Mouse (Mus musculus) CH12.LX (cell line): ENCODE data around the gene Cfap58. TPM values are rescaled to one million over a fixed set of nuclear protein-coding genes. Genes with fewer than 3 reads are reported as not detected.

Source experiments
- DNase-seq: peaks from one replicate; pipeline ENCODE4 v3.0.0-alpha.2; 2013; ENCODE audit errors: extremely low read depth
- H3K27ac ChIP-seq: 2 replicates; pipeline ENCODE4 v1.5.1; 2012; ENCODE audit warnings: low read depth, mild to moderate bottlenecking, control low read depth, moderate library complexity; ENCODE audit not compliant: insufficient read depth
- H3K27me3 ChIP-seq: replicated peaks from 2 replicates; pipeline ENCODE3; 2012; ENCODE audit warnings: inconsistent platforms
- H3K36me3 ChIP-seq, 2 experiments: replicated peaks in 1 of 2; 2 replicates each; pipeline versions ENCODE3 to v1.6.1; 2012; ENCODE audit warnings: inconsistent platforms in 1 of 2, low read length in 1 of 2, mild to moderate bottlenecking in 1 of 2, mixed read lengths in 1 of 2, moderate library complexity in 1 of 2; ENCODE audit not compliant: control insufficient read depth in 1 of 2, insufficient read depth in 1 of 2
- H3K4me1 ChIP-seq, 2 experiments: 2 replicates each; pipeline ENCODE4 v1.6.1; 2012; ENCODE audit warnings: inconsistent platforms in 1 of 2, moderate library complexity in 1 of 2; ENCODE audit not compliant: insufficient read depth in 2 of 2, control insufficient read depth in 1 of 2
- H3K4me2 ChIP-seq: 2 replicates; pipeline ENCODE4 v1.6.1; 2012; ENCODE audit warnings: low read depth, mild to moderate bottlenecking, control low read depth; ENCODE audit not compliant: poor library complexity, insufficient read depth, severe bottlenecking
- H3K4me3 ChIP-seq, 3 experiments: fragments of 150-350 bp in 1 of 3; sonication (generic) in 1 of 3; replicated peaks in 1 of 3; 2 replicates each; pipeline versions ENCODE3 to v1.5.1; 2011 to 2012; ENCODE audit warnings: low read depth in 2 of 3, low read length in 2 of 3, mild to moderate bottlenecking in 2 of 3, moderate library complexity in 2 of 3, control low read depth in 1 of 3, improper control_type of control experiment in 1 of 3, inconsistent platforms in 1 of 3, mixed read lengths in 1 of 3; ENCODE audit not compliant: poor library complexity in 1 of 3
- H3K79me2 ChIP-seq: replicated peaks from 2 replicates; pipeline ENCODE4 v1.6.1; 2012; ENCODE audit warnings: mild to moderate bottlenecking, moderate library complexity; ENCODE audit not compliant: control insufficient read depth, poor library complexity, insufficient read depth, severe bottlenecking; ENCODE audit errors: extremely low read depth
- H3K9ac ChIP-seq: 2 replicates; pipeline ENCODE4 v1.6.1; 2012; ENCODE audit warnings: low read depth, mild to moderate bottlenecking, control low read depth, moderate library complexity; ENCODE audit not compliant: insufficient read depth
- H3K9me3 ChIP-seq: replicated peaks from 2 replicates; pipeline ENCODE3; 2012; ENCODE audit warnings: low read length, inconsistent platforms, mixed read lengths
- CHD2 ChIP-seq: IDR thresholded peaks from 2 replicates; pipeline ENCODE4 v1.6.1; 2011; ENCODE audit warnings: low read length, improper control_type of control experiment
- E2F4 ChIP-seq: IDR thresholded peaks from 2 replicates; pipeline ENCODE4 v1.6.1; 2011; ENCODE audit warnings: low read depth, low read length, improper control_type of control experiment; ENCODE audit not compliant: insufficient replicate concordance
- ELF1 ChIP-seq: IDR thresholded peaks from 2 replicates; pipeline ENCODE4 v1.6.1; 2014; ENCODE audit warnings: low read depth, mild to moderate bottlenecking, inconsistent platforms, low read length, improper control_type of control experiment
- EP300 ChIP-seq: IDR thresholded peaks from 2 replicates; pipeline ENCODE4 v1.6.1; 2011; ENCODE audit warnings: low read length, improper control_type of control experiment
- ETS1 ChIP-seq: conservative IDR thresholded peaks from 2 replicates; pipeline ENCODE4 v1.6.1; 2012; ENCODE audit warnings: low read depth, mild to moderate bottlenecking, inconsistent platforms, low read length, improper control_type of control experiment, moderate library complexity
- GABPA ChIP-seq: IDR thresholded peaks from 2 replicates; pipeline ENCODE4 v1.6.1; 2012; ENCODE audit warnings: low read depth, low read length, improper control_type of control experiment, inconsistent platforms; ENCODE audit not compliant: insufficient replicate concordance
- HCFC1 ChIP-seq: IDR thresholded peaks from 2 replicates; pipeline ENCODE4 v1.6.1; 2012; ENCODE audit warnings: low read depth, mild to moderate bottlenecking, inconsistent platforms, low read length, improper control_type of control experiment
- IRF4 ChIP-seq: IDR thresholded peaks from 2 replicates; pipeline ENCODE4 v1.6.1; 2014; ENCODE audit warnings: low read depth, mild to moderate bottlenecking, inconsistent platforms, low read length, improper control_type of control experiment
- JUN ChIP-seq: IDR thresholded peaks from 2 replicates; pipeline ENCODE4 v1.6.1; 2011; ENCODE audit warnings: low read depth, mild to moderate bottlenecking, low read length, improper control_type of control experiment, moderate library complexity; ENCODE audit not compliant: insufficient read depth
- JUND ChIP-seq: conservative IDR thresholded peaks from 2 replicates; pipeline ENCODE4 v1.6.1; 2011; ENCODE audit warnings: low read depth, low read length, improper control_type of control experiment
- KAT2A ChIP-seq: IDR thresholded peaks from 2 replicates; pipeline ENCODE4 v1.6.1; 2012; ENCODE audit warnings: low read length, improper control_type of control experiment, inconsistent platforms; ENCODE audit not compliant: insufficient replicate concordance
- MAFK ChIP-seq: IDR thresholded peaks from 2 replicates; pipeline ENCODE4 v1.6.1; 2011; ENCODE audit warnings: low read length, improper control_type of control experiment; ENCODE audit not compliant: insufficient replicate concordance
- MAX ChIP-seq: IDR thresholded peaks from 2 replicates; pipeline ENCODE4 v1.6.1; 2011; ENCODE audit warnings: low read length, improper control_type of control experiment
- MAZ ChIP-seq: IDR thresholded peaks from 2 replicates; pipeline ENCODE4 v1.6.1; 2012; ENCODE audit warnings: low read depth, mild to moderate bottlenecking, inconsistent platforms, low read length, improper control_type of control experiment, moderate library complexity
- MEF2A ChIP-seq: IDR thresholded peaks from 2 replicates; pipeline ENCODE4 v1.6.1; 2014; ENCODE audit warnings: low read depth, mild to moderate bottlenecking, inconsistent platforms, low read length, improper control_type of control experiment, borderline replicate concordance
- MXI1 ChIP-seq: IDR thresholded peaks from 2 replicates; pipeline ENCODE4 v1.6.1; 2011; ENCODE audit warnings: mild to moderate bottlenecking, low read depth, low read length, improper control_type of control experiment
- MYC ChIP-seq: IDR thresholded peaks from 2 replicates; pipeline ENCODE4 v1.6.1; 2011; ENCODE audit warnings: low read depth, mild to moderate bottlenecking, improper control_type of control experiment, low read length
- NRF1 ChIP-seq: IDR thresholded peaks from 2 replicates; pipeline ENCODE4 v1.6.1; 2014; ENCODE audit warnings: low read depth, mild to moderate bottlenecking, inconsistent platforms, low read length, improper control_type of control experiment, moderate library complexity
- PAX5 ChIP-seq: IDR thresholded peaks from 2 replicates; pipeline ENCODE4 v1.6.1; 2012; ENCODE audit warnings: low read length, inconsistent platforms, mixed read lengths
- POLR2A ChIP-seq: IDR thresholded peaks from 2 replicates; pipeline ENCODE4 v1.6.1; 2011; ENCODE audit warnings: low read depth, mild to moderate bottlenecking, improper control_type of control experiment, low read length
- POLR2AphosphoS2 ChIP-seq: IDR thresholded peaks from 2 replicates; pipeline ENCODE4 v1.6.1; 2011; ENCODE audit warnings: low read depth, low read length, improper control_type of control experiment
- RAD21 ChIP-seq: IDR thresholded peaks from 2 replicates; pipeline ENCODE4 v1.6.1; 2011; ENCODE audit warnings: low read depth, mild to moderate bottlenecking, low read length, improper control_type of control experiment, moderate library complexity
- SMC3 ChIP-seq: IDR thresholded peaks from 2 replicates; pipeline ENCODE4 v1.6.1; 2011; ENCODE audit warnings: low read depth, low read length, improper control_type of control experiment
- TCF12 ChIP-seq: IDR thresholded peaks from 2 replicates; pipeline ENCODE4 v1.6.1; 2014; ENCODE audit warnings: low read depth, mild to moderate bottlenecking, inconsistent platforms, low read length, improper control_type of control experiment
- UBTF ChIP-seq: IDR thresholded peaks from 2 replicates; pipeline ENCODE4 v1.6.1; 2012; ENCODE audit warnings: low read depth, mild to moderate bottlenecking, inconsistent platforms, low read length, improper control_type of control experiment, moderate library complexity
- USF1 ChIP-seq: IDR thresholded peaks from 2 replicates; pipeline ENCODE4 v1.6.1; 2014; ENCODE audit warnings: low read depth, mild to moderate bottlenecking, inconsistent platforms, low read length, improper control_type of control experiment
- USF2 ChIP-seq: conservative IDR thresholded peaks from 2 replicates; pipeline ENCODE4 v1.6.1; 2011; ENCODE audit warnings: low read depth, low read length, improper control_type of control experiment
- ZC3H11A ChIP-seq: IDR thresholded peaks from 2 replicates; pipeline ENCODE4 v1.6.1; 2012; ENCODE audit warnings: low read depth, mild to moderate bottlenecking, inconsistent platforms, low read length, improper control_type of control experiment
- ZKSCAN1 ChIP-seq: IDR thresholded peaks from 2 replicates; pipeline ENCODE4 v1.6.1; 2012; ENCODE audit warnings: low read depth, inconsistent platforms, low read length, improper control_type of control experiment, borderline replicate concordance
- ZMIZ1 ChIP-seq: IDR thresholded peaks from 2 replicates; pipeline ENCODE4 v1.6.1; 2012; ENCODE audit warnings: low read depth, mild to moderate bottlenecking, inconsistent platforms, low read length, improper control_type of control experiment
- dilution Hi-C: fragments of 300-500 bp; cut with MboI; formaldehyde crosslinking; loops from 2 replicates; pipeline ENCODE4 v1.14.3; 2020; ENCODE audit warnings: low sequenced_read_pairs; ENCODE audit not compliant: extremely low pct_unique_long_range_greater_than_20kb, extremely low pct_ligation_motif_present
- in situ Hi-C: fragments of 300-500 bp; cut with MboI; formaldehyde crosslinking; loops from 3 replicates; pipeline ENCODE4 v1.14.3; 2019; ENCODE audit warnings: low sequenced_read_pairs, low pct_ligation_motif_present, low pct_unique_long_range_greater_than_20kb, mixed read lengths
- polyA plus RNA-seq: library from polyadenylated mRNA; unstranded; fragments of >175 nt; gene quantifications from 2 replicates; pipeline ENCODE4 v1.2.1, GENCODE M21; 2012; ENCODE audit warnings: low read depth; ENCODE audit not compliant: insufficient read length
- total RNA-seq, 2 experiments: library from RNA; depleted of rRNA; stranded (reverse); fragments of 300-350 nt in 1 of 2; fragments of >200 nt in 1 of 2; gene quantifications; 2 replicates each; pipeline ENCODE4 v1.2.3; 2012 to 2014

Cfap58 gene
- total and polyA plus RNA-seq, 3 experiments: 0.13 to 0.27 TPM; not detected in 1

GRCm38 (mm10) chr19:47953169-47953568 is 15.7 kb downstream of the Cfap58 start:
- peaks cover 30% of the 10 kb centered on the region for H3K27me3 ChIP-seq
- in situ Hi-C loops: no loop called here
- no peak overlapping the region for H3K4me2 ChIP-seq
- dilution Hi-C loops: no loop called here
- no peaks in the 10 kb centered on the region for H3K36me3 ChIP-seq
- no peaks in the 10 kb centered on the region for H3K9me3 ChIP-seq
- H3K27ac ChIP-seq: no peak overlapping the region
- H3K79me2 ChIP-seq: no peaks in the 10 kb centered on the region
- H3K4me3 ChIP-seq: no peak overlapping the region
- no peak for DNase-seq
- TF ChIP-seq HCFC1 (no peak), ZC3H11A (no peak), MAFK (no peak), TCF12 (no peak), SMC3 (no peak), POLR2A (no peak), ETS1 (no peak), JUND (no peak), NRF1 (no peak), KAT2A (no peak), EP300 (no peak), MAZ (no peak), MXI1 (no peak), IRF4 (no peak), ZKSCAN1 (no peak), GABPA (no peak), JUN (no peak), UBTF (no peak)
- TF ChIP-seq, all 38 proteins: peak for 0
- peaks cover 0 to 5% of the 10 kb centered on the region in 2 experiments; a peak in 1 of 4 replicates for H3K4me1 ChIP-seq
- H3K9ac ChIP-seq: no peak overlapping the region

- H3K27me3 ChIP-seq: peaks cover 36% of the 10 kb centered on the region
- no peak for DNase-seq
- no peaks in the 10 kb centered on the region for H3K79me2 ChIP-seq
- in situ Hi-C loops: no loop called here
- H3K4me1 ChIP-seq: no peaks in the 10 kb centered on the region
- no peak overlapping the region for H3K9ac ChIP-seq
- no peak overlapping the region for H3K27ac ChIP-seq
- no peak for TF ChIP-seq TCF12
- no peak for TF ChIP-seq ELF1
- no peak for TF ChIP-seq MAX
- TF ChIP-seq MYC: no peak
- no peak for TF ChIP-seq MEF2A
- no peak for TF ChIP-seq ZMIZ1
- TF ChIP-seq USF2: no peak
- TF ChIP-seq USF1: no peak
- TF ChIP-seq POLR2AphosphoS2: no peak
- no peak for TF ChIP-seq CHD2
- no peak for TF ChIP-seq KAT2A
- TF ChIP-seq PAX5: no peak
- no peak for TF ChIP-seq MAZ
- no peak for TF ChIP-seq JUN
- TF ChIP-seq RAD21: no peak
- no peak for TF ChIP-seq E2F4
- no peak for TF ChIP-seq MAFK
- no peak for TF ChIP-seq EP300
- no peaks in the 10 kb centered on the region for H3K36me3 ChIP-seq
- H3K4me2 ChIP-seq: no peak overlapping the region
- H3K4me3 ChIP-seq: no peak overlapping the region
- peaks cover 3% of the 10 kb centered on the region for H3K9me3 ChIP-seq
- dilution Hi-C loops: no loop called here
Observed at GRCm38 (mm10) chr19:47958181-47958580, 20.7 kb downstream of the Cfap58 start.
